Mouse (Mus musculus) heart, embryonic 11.5 days (tissue): ENCODE results near the gene Zfpm1. TPM values are rescaled to one million over a fixed set of nuclear protein-coding genes. Genes with fewer than 3 reads are reported as not detected.

Experiments used
- ATAC-seq: fragments of 200-750 bp; cut with Nextera tagmentation; replicated peaks from 2 replicates; pipeline ENCODE4 v1.8.0; 2017; ENCODE audit warnings: moderate library complexity; ENCODE audit not compliant: insufficient number of reproducible peaks, low FRiP score, low TSS enrichment
- H3K27ac ChIP-seq: fragments of 300-500 bp; sonication (generic); 2 replicates; pipeline ENCODE4 v1.5.1; 2014; ENCODE audit warnings: mild to moderate bottlenecking, low read depth, low read length
- H3K27me3 ChIP-seq: fragments of 300-500 bp; sonication (generic); 2 replicates; pipeline ENCODE4 v1.6.1; 2014; ENCODE audit warnings: mild to moderate bottlenecking, low read length, mixed read lengths; ENCODE audit not compliant: control insufficient read depth, insufficient read depth
- H3K36me3 ChIP-seq: fragments of 300-500 bp; sonication (generic); 2 replicates; pipeline ENCODE4 v1.6.1; 2014; ENCODE audit warnings: mild to moderate bottlenecking, low read length, moderate library complexity, mixed read lengths; ENCODE audit not compliant: control insufficient read depth, insufficient read depth
- H3K4me1 ChIP-seq: fragments of 300-500 bp; sonication (generic); 2 replicates; pipeline ENCODE4 v1.6.1; 2014; ENCODE audit warnings: low read length; ENCODE audit not compliant: control insufficient read depth, insufficient read depth
- H3K4me2 ChIP-seq: fragments of 300-500 bp; sonication (generic); 2 replicates; pipeline ENCODE4 v1.6.1; 2014; ENCODE audit warnings: mild to moderate bottlenecking, moderate library complexity
- H3K4me3 ChIP-seq: fragments of 300-500 bp; sonication (generic); 2 replicates; pipeline ENCODE4 v1.5.1; 2014; ENCODE audit warnings: low read depth, low read length
- H3K9ac ChIP-seq: fragments of 300-500 bp; sonication (generic); 2 replicates; pipeline ENCODE4 v1.6.1; 2014; ENCODE audit warnings: mild to moderate bottlenecking, low read depth, low read length, moderate library complexity
- H3K9me3 ChIP-seq: fragments of 300-500 bp; sonication (generic); replicated peaks from 2 replicates; pipeline ENCODE4 v1.6.1; 2016; ENCODE audit warnings: low read length; ENCODE audit not compliant: control insufficient read depth
- WGBS: fragments of 180-500 bp; shearing (Covaris S2); extraction: QIAGEN DNeasy Blood & Tissue Kit; methylation state at CpG from one replicate; pipeline ENCODE4 v1.1.7; 2014; ENCODE audit not compliant: insufficient replicate concordance; 5-methylcytosine and 5-hydroxymethylcytosine counted together
- polyA plus RNA-seq: library from polyadenylated mRNA; unstranded; fragments of >200 nt; fragmentation: Nextera tagmentation; extraction: Ambion mirVana; gene quantifications from 2 replicates; pipeline ENCODE4 v1.2.1, GENCODE M21; 2014

The Zfpm1 gene
- polyA plus RNA-seq, 1 experiment from 2014 or later, result 7.9 TPM

DNA sequence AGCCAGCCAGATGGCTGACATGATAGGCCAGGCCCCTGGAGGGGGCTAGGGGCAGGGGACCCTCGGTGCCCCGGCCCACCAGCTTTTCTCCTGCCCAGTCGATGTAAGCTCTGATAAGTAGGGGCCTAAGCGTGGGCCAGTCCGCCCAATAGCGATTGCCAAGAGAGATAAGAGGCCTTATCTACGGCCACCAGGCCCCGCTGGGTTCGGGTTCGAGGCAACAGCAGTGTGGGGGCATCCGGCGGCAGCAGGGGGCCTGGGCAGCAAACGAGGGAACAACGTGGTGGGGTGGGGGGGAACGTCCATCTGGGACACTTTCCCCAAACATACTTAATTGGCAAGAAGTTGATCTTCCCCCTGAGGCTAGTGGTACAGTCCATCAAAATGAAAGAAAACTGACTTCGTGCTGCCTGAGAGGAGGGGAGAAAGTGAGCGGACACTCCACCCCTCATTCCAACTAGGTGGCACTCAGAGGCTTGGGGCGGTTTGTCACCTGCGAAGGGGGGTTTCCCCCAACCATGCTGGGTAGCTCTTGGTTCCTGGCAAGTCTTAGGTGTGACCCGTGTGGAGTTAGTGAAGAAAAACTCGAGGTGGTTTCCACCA, 2.8 kb downstream of the Zfpm1 start:
- WGBS, result 6% methylated on average over 21 of the region's 21 CpGs
- Histone ChIP-seq H3K9me3 (no peaks in the 10 kb centered on the region), H3K9ac (peak overlapping the region; percentile 93), H3K4me1 (peaks cover 70% of the 10 kb centered on the region), H3K27me3 (no peaks in the 10 kb centered on the region), H3K27ac (peak overlapping the region; percentile 92), H3K36me3 (0 out of 2 replicates have a peak, but pooled peaks cover 4% of the 10 kb centered on the region), H3K4me3 (peak overlapping the region; percentile 97), H3K4me2 (peak overlapping the region; percentile 99)
- ATAC-seq, result no peak

DNA sequence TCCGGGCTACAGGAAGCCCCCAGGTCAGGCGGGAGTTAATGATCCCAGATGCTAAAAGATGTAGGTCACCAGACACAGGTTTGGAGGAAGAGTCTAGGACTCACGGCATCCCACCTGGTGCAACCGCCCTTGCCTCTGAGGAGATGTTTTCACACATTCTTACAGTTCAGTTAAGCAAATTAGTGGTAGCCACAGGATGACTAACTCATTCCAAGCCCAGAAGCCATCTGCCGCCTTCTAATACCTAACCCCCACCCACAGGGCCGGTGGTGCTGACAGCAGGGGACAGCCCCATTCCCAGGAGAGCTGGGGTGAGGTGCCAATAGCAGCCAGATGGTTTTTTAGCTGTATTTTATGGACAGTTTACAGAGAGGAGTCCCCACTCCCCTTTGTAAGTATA, 3.8 kb downstream of the Zfpm1 start:
- 47% methylated on average over 6 of the region's 6 CpGs for WGBS
- Histone ChIP-seq H3K4me2 (peak overlapping the region; percentile 99), H3K36me3 (0 out of 2 replicates have a peak, but pooled peaks cover 4% of the 10 kb centered on the region), H3K9ac (peak overlapping the region; percentile 93), H3K27ac (peak overlapping the region; percentile 92; the same call in 1 of the 2 replicates), H3K4me1 (peaks cover 71% of the 10 kb centered on the region), H3K27me3 (no peaks in the 10 kb centered on the region), H3K9me3 (no peaks in the 10 kb centered on the region), H3K4me3 (peak overlapping the region; percentile 97)
- ATAC-seq, result no peak

DNA sequence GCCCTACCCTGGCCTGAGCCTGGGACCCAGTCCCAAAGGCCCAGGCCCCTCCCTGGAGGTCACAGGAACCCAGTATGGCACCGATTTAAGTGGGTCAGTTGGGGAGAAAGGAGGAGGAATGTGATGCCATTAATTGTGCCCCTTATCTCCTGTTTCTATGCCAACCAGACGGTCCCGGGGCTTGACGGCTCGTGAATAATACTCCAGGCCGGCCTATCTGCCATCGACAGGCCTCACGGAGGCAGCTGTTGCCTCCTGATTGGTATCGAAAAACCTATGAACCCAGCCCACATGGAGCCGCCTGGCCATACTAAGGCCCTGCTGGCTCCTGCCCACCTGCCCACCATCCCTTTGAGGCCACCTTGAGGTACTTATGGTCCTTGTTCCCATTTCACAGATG, 5.0 kb downstream of the Zfpm1 start:
- 37% methylated on average over 10 of the region's 10 CpGs for WGBS
- H3K27me3 ChIP-seq, result no peaks in the 10 kb centered on the region
- H3K4me3 ChIP-seq, result no peak overlapping the region; the same call in 1 of the 2 replicates
- H3K4me2 ChIP-seq, result peak overlapping the region; percentile 99
- H3K9me3 ChIP-seq, result no peaks in the 10 kb centered on the region
- peaks cover 82% of the 10 kb centered on the region for H3K4me1 ChIP-seq
- peak overlapping the region; percentile 92 for H3K27ac ChIP-seq
- 0 out of 2 replicates have a peak, but pooled peaks have one; percentile 23 for ATAC-seq
- 0 out of 2 replicates have a peak, but pooled peaks cover 4% of the 10 kb centered on the region for H3K36me3 ChIP-seq
- peak overlapping the region; percentile 61 for H3K9ac ChIP-seq

DNA sequence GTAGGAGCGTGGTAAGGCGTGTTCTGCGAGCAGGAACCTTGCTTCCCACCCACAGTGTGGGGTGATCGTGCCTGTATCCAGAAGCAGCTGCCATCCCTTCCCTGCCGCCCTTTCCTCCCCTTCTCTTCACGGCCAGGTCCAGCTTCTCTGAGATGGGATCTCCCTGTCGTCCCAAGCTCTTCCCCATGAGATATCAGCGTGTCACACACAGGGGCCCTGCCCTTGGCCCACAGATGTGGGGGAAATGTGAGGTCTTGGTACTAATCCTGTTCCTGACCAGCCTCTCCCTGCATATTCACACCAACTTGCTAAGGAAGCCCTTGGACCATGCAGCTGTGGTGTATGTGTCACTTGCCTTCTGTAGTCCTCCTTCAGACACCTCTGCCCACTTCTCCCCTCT, 5.8 kb downstream of the Zfpm1 start:
- Histone ChIP-seq H3K9me3 (no peaks in the 10 kb centered on the region), H3K4me1 (peaks cover 89% of the 10 kb centered on the region), H3K27ac (peak overlapping the region; percentile 92), H3K27me3 (no peaks in the 10 kb centered on the region), H3K4me2 (peak overlapping the region; percentile 99), H3K4me3 (peak overlapping the region; percentile 10; the same call in 1 of the 2 replicates), H3K36me3 (0 out of 2 replicates have a peak, but pooled peaks cover 4% of the 10 kb centered on the region), H3K9ac (peak overlapping the region; percentile 61)
- 60% methylated on average over 8 of the region's 8 CpGs for WGBS
- ATAC-seq, result no peak

DNA sequence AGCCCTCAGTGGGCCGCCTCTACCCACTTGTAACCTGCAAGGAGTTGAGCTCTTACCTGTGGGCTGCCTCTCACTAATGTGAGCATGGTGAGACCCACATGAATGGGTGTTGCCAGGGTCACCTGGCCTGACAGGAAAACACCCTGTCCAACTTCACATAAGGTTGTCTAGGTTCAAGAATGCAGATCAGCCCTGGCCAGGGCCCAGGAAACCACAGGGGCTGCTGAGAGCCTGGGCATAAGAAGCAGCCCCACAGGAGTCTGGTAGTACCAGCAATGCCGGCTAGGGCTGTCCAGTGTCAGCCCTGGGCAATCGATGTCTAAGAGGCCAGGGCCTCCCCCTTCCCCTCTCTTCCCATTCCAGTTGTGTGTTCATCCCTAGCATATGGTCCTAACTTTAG, 6.4 kb downstream of the Zfpm1 start:
- 78% methylated on average over 3 of the region's 3 CpGs for WGBS
- no peak overlapping the region; the same call in 1 of the 2 replicates for H3K4me3 ChIP-seq

DNA sequence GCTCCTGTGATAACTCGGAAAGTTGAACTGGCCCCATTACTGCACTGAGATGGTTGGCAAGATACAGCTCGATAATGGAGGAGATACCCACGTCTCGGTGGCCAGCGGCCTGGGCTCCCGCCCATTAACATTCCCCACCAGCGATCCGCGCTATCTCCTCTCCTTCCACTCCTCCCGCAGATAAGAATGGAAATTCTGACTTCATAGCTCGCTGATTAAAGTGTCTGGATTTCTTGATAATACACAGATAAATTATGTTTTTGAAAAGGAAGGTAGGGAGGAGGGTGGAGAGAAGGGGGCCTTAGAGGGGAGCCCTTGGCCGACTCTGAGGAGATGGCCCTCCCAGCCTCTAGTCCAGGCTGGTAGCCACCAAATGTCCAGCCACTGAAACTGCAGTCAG, 9.1 kb downstream of the Zfpm1 start:
- peak overlapping the region; percentile 49 for H3K9ac ChIP-seq
- no peaks in the 10 kb centered on the region for H3K27me3 ChIP-seq
- WGBS, result 16% methylated on average over 12 of the region's 12 CpGs
- ATAC-seq, result no peak
- peak overlapping the region; percentile 52 for H3K27ac ChIP-seq
- peaks cover 96% of the 10 kb centered on the region for H3K4me1 ChIP-seq
- peak overlapping the region; percentile 45 for H3K4me2 ChIP-seq
- H3K4me3 ChIP-seq, result 0 out of 2 replicates have a peak overlapping the region, but pooled peaks have one; percentile 18
- 0 out of 2 replicates have a peak, but pooled peaks cover 4% of the 10 kb centered on the region for H3K36me3 ChIP-seq
- no peaks in the 10 kb centered on the region for H3K9me3 ChIP-seq

More for the DNA sequence above, 6.4 kb downstream of the Zfpm1 start:
- Histone ChIP-seq H3K27me3 (no peaks in the 10 kb centered on the region), H3K36me3 (0 out of 2 replicates have a peak, but pooled peaks cover 4% of the 10 kb centered on the region), H3K27ac (peak overlapping the region; percentile 92; the same call in 1 of the 2 replicates), H3K9ac (peak overlapping the region; percentile 61; the same call in 1 of the 2 replicates), H3K9me3 (no peaks in the 10 kb centered on the region), H3K4me1 (peaks cover 94% of the 10 kb centered on the region), H3K4me2 (peak overlapping the region; percentile 99)
- ATAC-seq, result no peak

DNA sequence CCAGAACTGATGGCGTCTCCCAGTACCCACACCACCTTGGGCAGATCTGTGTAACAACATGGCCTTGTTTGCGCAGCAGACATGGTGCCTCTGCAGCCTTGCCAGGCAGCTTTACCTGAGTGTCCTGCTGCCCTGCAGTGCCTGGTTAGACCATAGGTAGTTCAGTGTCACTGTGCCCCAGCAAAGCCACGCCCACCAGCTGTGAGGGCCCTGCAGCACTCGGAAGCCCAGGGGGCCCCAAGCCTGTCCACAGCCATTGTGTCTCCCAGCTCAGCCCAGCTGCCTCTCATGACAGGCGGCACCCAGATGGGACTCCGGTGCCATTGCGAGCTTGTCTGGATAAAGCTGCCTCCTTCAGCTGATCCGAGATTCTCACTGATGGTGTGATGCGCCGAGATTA, 9.6 kb downstream of the Zfpm1 start:
- 0 out of 2 replicates have a peak overlapping the region, but pooled peaks have one; percentile 18 for H3K4me3 ChIP-seq
- peak overlapping the region; percentile 52 for H3K9ac ChIP-seq
- H3K27me3 ChIP-seq, result no peaks in the 10 kb centered on the region
- 0 out of 2 replicates have a peak, but pooled peaks cover 4% of the 10 kb centered on the region for H3K36me3 ChIP-seq
- H3K4me2 ChIP-seq, result peak overlapping the region; percentile 45
- H3K4me1 ChIP-seq, result peaks cover 96% of the 10 kb centered on the region
- no peak for ATAC-seq
- peak overlapping the region; percentile 52 for H3K27ac ChIP-seq
- 51% methylated on average over 10 of the region's 10 CpGs for WGBS
- no peaks in the 10 kb centered on the region for H3K9me3 ChIP-seq

DNA sequence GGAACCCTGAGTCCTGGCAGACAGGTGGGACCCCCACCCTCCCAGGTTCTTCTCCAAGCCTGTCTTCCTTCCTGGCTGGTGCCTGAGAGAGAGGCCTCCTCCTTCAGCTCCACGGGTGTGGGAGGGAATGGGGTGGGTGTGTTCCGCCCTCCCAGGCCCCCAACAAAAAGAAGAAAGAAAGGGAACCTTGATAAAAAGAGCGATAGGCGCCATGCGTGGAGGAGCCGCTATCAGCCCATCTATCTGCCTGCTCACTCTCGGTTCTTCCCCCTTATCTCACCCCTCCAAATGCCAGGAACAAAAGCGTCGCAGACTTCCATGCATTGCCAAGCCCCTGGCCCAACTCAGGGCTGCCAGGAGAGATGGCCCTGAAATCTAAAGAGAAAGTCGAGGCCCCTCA, 11.5 kb downstream of the Zfpm1 start:
- no peak for ATAC-seq
- Histone ChIP-seq H3K4me2 (0 out of 2 replicates have a peak overlapping the region, but pooled peaks have one; percentile 2), H3K27me3 (no peaks in the 10 kb centered on the region), H3K4me3 (no peak overlapping the region), H3K9me3 (no peaks in the 10 kb centered on the region), H3K4me1 (peaks cover 96% of the 10 kb centered on the region), H3K27ac (peak overlapping the region; percentile 87), H3K9ac (peak overlapping the region; percentile 1; the same call in 1 of the 2 replicates), H3K36me3 (0 out of 2 replicates have a peak, but pooled peaks cover 4% of the 10 kb centered on the region)
- 40% methylated on average over 10 of the region's 10 CpGs for WGBS
